Mouse (Mus musculus) cerebellum, adult (tissue): ENCODE data around the gene Ap4m1.

ENCODE experiments used
- ATAC-seq: cut with Nextera tagmentation; 2 replicates; pipeline ENCODE4 v1.9.2; 2017; ENCODE audit warnings: mild to moderate bottlenecking, moderate library complexity, mixed read lengths; ENCODE audit not compliant: insufficient number of reproducible peaks, low FRiP score, low TSS enrichment

Ap4m1 gene

GRCm38 (mm10) chr5:138171695-138172491 lies at the start of gene Ap4m1, which contains the start of gene Mcm7:
Gene Ap4m1, plus strand, starts transcription at chr5:138172002.
Gene Mcm7, minus strand, starts transcription at chr5:138172422.
- peak; percentile 78 for ATAC-seq

- ATAC-seq, result no peak
Measured at GRCm38 (mm10) chr5:138132425-138133064, 39.3 kb upstream of the Ap4m1 start.

- no peak for ATAC-seq
Measured at GRCm38 (mm10) chr5:138137257-138137656, 34.5 kb upstream of the Ap4m1 start.

GRCm38 (mm10) chr5:138137935-138138549 lies 33.8 kb upstream of the Ap4m1 start:
- ATAC-seq, result no peak

- no peak for ATAC-seq
Measured at GRCm38 (mm10) chr5:138138585-138138984, 33.2 kb upstream of the Ap4m1 start.

- ATAC-seq, result no peak
Measured at GRCm38 (mm10) chr5:138154390-138154789, 17.4 kb upstream of the Ap4m1 start.

- peak; percentile 98 for ATAC-seq
Measured at GRCm38 (mm10) chr5:138155443-138155976, 16.3 kb upstream of the Ap4m1 start, which contains the start of gene Zfp113. Gene Zfp113, minus strand, starts transcription at chr5:138155744.

GRCm38 (mm10) chr5:138160224-138160762 lies 11.5 kb upstream of the Ap4m1 start:
- no peak for ATAC-seq

- ATAC-seq, result peak; percentile 93
Measured at GRCm38 (mm10) chr5:138160842-138161665, 10.7 kb upstream of the Ap4m1 start, which contains the start of gene Cops6. Gene Cops6, plus strand, starts transcription at chr5:138161071.

- ATAC-seq, result no peak
Measured at GRCm38 (mm10) chr5:138163046-138163445, 8.8 kb upstream of the Ap4m1 start.

- no peak for ATAC-seq
Measured at GRCm38 (mm10) chr5:138163610-138164009, 8.2 kb upstream of the Ap4m1 start.

- no peak for ATAC-seq
Measured at GRCm38 (mm10) chr5:138165594-138165993, 6.2 kb upstream of the Ap4m1 start.

- ATAC-seq, result peak; percentile 80
Measured at GRCm38 (mm10) chr5:138170936-138171561, 753 bp upstream of the Ap4m1 start.

- ATAC-seq, result no peak
Measured at GRCm38 (mm10) chr5:138173217-138173616, 1.4 kb downstream of the Ap4m1 start.

- ATAC-seq, result peak; percentile 70; the same call in 1 of the 2 replicates
Measured at GRCm38 (mm10) chr5:138186950-138187638, 15.3 kb downstream of the Ap4m1 start, which contains the start of the genes Taf6 and Cnpy4. Gene Taf6, minus strand, starts transcription at chr5:138187451. Gene Cnpy4, plus strand, starts transcription at chr5:138187485.

GRCm38 (mm10) chr5:138187661-138188306 lies 16.0 kb downstream of the Ap4m1 start:
- peak; percentile 90 for ATAC-seq

- ATAC-seq, result peak; percentile 85
Measured at GRCm38 (mm10) chr5:138193771-138194727, 22.2 kb downstream of the Ap4m1 start, which contains the start of gene Mblac1. Gene Mblac1, plus strand, starts transcription at chr5:138194314.
